Mouse (Mus musculus): ENCODE results near the gene Nxt2. TPM values are rescaled to one million over a fixed set of nuclear protein-coding genes. Genes with fewer than 3 reads are reported as not detected.

The Nxt2 gene
- polyA plus RNA-seq (2015; fragmentation: Illumina TruSeq; extraction: RNeasy Lipid Tissue Mini Kit (QIAGEN cat#74804); ENCODE audit: insufficient read depth, low read depth, low replicate concordance), result 2.8 TPM

GRCm38 (mm10) chrX:142226542-142226941, at the start of gene Nxt2:
TSS of gene Nxt2 (plus strand) at chrX:142226770.

GRCm38 (mm10) chrX:142196831-142197230, 29.7 kb upstream of the Nxt2 start, which contains the start of gene Gucy2f:
TSS of gene Gucy2f (minus strand) at chrX:142196931.

Other genes with a start within 250 kb of the Nxt2 start
- not detected for gene Gucy2f, start 29.8 kb upstream of the Nxt2 start, polyA plus RNA-seq (2015; fragmentation: Illumina TruSeq; extraction: RNeasy Lipid Tissue Mini Kit (QIAGEN cat#74804); ENCODE audit: insufficient read depth, low read depth, low replicate concordance)
- not detected for gene Kcne1l, start 79.5 kb downstream of the Nxt2 start, polyA plus RNA-seq (2015; fragmentation: Illumina TruSeq; extraction: RNeasy Lipid Tissue Mini Kit (QIAGEN cat#74804); ENCODE audit: insufficient read depth, low read depth, low replicate concordance)
- 2.7 TPM for gene Acsl4, start 163.8 kb downstream of the Nxt2 start, polyA plus RNA-seq (2015; fragmentation: Illumina TruSeq; extraction: RNeasy Lipid Tissue Mini Kit (QIAGEN cat#74804); ENCODE audit: insufficient read depth, low read depth, low replicate concordance)